Mouse (Mus musculus): ENCODE results near the gene Ephb1. TPM values are rescaled to one million over a fixed set of nuclear protein-coding genes. Genes with fewer than 3 reads are reported as not detected.

The Ephb1 gene
- under 1 TPM; 0.32 to 0.75 (median 0.51) TPM for total RNA-seq (2022)

DNA sequence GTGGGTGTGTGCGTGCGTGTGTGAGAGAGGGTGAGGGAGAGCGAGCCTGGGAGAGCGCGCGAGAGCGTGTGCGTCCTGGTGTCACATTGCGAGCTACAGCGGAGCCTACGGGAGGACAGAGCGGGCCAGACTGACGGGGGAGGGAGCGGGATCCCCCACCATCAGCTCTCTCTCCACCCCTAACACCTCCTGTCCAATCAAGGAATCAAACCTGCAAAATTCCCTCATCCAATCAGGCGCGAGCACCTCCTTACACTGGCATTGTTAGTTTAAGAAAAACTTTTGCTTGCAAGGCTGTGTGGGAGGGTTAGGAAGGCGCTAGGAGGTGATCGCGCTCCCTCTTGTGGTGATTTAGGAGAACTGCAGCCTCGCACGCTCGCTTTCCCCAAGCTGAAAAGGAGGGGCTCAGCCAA lies at the start of gene Ephb1:
TSS of gene Ephb1 (minus strand) at position 133 of the 413 bp plus-strand sequence.
- peak; percentile 54 to 58 for DNase-seq (ENCODE audit: low spot score in 2 of 2)

DNA sequence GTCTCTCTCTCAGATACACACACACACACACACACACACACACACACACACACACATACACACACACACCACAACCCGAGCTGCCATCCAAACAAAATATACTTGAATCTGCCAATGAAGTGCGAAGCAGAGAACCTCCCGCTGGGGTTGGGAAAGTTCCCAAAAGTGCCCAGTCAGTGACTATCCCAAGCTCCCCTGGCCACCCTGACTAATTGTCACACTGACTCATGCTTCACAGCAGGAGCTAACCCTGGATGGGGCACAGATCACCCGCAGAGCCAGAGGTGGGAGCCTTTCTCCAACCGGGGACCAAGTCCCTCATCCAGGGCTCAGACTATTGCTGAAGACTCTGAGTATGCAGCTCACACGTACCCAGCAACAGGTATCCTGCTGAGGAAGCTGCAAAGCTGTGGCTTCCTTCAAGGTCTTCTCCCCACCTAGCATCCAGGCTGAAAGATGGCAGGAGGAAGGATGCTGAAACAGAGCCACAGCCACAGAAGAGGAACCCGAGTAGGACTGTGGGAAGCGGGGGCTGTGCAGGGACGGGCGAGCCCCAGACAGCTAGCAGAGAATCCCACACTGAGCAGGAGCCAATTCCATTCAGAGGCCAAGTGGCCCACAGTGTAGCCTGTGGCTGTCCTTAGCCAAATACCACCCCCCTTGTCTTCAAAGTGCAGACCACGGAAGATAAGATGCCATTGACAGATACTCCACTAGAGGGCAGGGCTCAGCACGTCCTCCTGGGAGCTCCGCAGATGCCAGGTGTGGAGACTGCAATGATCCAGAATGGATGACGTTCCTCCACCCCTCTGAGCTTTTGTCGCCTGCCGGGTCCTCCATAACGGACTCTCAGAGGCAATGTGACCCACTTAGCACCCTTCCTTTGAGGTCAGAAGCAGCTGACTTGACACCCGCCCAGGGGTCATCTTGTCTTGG lies 48.9 kb upstream of the Ephb1 start:
- peak; percentile 55 to 65 for DNase-seq (ENCODE audit: low spot score in 2 of 2)

DNA sequence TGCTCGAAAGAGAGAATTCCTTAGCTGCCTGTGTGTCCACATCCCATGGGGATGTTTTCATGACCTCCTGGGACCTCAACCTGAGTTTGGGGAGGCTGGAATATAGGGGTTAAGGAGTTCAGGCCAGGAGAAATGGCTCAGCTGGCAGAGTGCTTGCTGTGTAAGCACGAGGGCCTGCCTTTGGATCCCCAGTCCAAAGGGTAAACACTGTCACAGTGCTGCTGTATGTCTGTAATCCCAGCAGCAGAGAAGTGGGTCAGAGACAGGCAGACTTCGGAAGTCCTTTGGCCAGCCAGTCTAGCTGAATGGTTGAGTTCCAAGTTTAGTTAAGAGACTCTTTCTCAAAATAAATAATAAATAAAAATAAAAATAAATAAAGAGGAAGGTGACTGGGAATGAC lies 48.2 kb upstream of the Ephb1 start:
- no peak for DNase-seq (ENCODE audit: low spot score in 2 of 2)

DNA sequence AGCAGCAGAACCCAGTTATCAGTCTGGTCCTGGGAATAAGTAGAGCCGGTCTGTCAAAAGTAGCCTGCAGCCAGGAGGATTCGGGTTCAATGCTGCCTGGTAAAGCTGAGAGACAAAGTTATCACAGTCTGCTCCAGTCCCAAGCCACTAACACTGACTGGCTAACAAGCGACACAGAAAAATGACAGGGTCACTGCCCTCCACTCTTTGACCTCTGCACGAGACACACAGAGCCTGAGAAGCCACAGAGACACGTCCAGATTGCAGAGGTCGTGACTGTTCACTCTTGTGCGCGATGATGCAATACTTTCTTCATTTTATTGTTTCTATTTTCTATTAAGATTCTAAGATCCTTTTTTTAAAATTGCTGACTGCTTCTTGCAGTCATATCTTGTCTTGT lies 33.8 kb upstream of the Ephb1 start:
- no peak for DNase-seq (ENCODE audit: low spot score in 2 of 2)

DNA sequence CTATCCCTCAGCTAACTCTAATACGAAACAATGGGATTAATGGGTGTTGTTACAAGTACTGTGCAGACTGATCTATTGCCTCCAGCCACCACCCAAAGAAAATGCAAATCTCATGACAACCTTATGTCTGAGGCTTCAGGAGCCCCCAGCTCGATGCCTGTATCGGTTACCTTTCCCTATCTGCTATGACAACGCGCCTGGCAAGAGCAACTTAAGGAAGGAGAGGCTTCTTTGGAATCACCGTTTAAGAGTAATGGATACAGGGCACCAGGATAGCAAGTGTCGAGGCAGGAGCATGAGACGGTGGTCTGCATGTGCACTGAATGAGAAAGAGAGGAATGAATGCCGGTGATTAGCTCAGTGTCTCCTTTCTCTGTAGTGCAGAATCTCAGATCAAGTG lies 32.3 kb upstream of the Ephb1 start:
- DNase-seq (ENCODE audit: low spot score in 2 of 2), result no peak

DNA sequence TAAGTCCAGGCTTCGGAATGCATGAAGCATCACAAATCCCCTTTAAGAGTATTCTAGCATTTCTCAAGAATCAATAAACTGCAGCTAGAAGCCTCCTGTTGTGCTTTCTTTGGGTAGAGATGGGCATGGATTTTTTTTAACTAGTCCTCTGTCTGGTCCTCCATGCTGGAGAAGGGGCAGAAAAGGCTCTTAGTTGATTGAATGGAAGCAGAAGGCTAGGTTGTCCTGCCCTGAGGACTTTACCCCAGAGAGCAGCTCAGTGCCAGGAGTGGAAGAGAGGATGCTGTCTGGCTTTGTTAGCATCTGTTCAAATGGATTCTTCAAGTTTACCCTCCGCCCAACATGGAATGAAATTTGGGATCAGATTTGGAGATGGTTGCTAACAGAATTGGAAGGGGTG lies 25.7 kb upstream of the Ephb1 start:
- no peak for DNase-seq (ENCODE audit: low spot score in 2 of 2)

DNA sequence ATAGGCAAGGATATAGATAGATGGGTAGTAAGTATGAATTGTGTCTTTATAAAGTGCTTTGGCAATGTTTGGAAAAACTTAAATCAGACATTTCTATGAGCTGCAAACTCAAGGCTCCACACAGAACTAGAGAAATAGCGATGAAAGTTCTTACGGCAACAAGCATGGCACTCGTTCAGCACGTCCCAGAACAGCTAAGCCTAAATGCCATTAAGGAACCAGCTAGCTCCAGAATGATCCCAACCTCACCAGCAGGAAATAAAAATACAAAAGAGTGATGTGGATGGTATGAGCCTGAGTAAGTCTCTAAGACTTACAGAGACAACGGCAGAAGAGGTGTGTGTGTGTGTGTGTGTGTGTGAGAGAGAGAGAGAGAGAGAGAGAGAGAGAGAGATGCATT lies 20.2 kb upstream of the Ephb1 start:
- DNase-seq (ENCODE audit: low spot score in 2 of 2), result no peak

DNA sequence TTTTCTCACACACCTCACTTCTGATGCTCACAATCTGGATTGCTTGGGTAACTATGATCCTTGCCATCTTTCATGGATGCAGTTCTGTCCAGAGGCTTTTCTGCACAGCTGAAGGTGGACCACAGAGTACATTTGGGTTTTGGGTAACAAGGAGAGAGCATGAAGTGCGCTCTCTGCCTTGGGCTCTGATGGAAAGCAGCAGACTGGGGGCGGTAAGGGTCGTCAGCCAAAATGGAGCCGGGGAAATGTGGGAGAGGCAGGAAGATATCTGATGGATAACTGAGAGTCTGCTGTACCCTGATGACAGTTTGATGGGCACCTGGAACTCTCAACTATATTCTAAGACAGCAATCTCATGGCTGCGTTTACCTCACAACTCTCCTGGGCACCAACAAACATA lies 19.4 kb upstream of the Ephb1 start:
- DNase-seq (ENCODE audit: low spot score in 2 of 2), result no peak

DNA sequence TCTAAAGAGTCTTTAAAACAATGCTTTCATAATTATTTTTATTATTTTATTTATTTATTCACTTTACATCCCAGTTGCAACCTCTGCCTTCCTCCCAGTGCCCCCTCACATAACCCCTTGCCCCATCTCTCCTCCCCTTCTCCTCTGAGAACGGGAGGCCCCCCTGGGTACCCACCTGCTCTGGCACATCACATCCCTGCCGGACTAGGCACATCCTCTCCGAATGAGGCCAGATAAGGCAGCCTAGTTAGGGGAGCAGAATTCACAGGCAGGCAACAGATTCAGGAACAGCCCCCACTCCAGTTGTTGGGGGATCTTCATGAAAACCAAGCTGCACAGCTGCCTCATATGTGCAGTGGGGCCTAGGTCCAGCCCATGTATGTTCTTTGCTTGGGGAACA lies 17.4 kb upstream of the Ephb1 start:
- no peak for DNase-seq (ENCODE audit: low spot score in 2 of 2)

DNA sequence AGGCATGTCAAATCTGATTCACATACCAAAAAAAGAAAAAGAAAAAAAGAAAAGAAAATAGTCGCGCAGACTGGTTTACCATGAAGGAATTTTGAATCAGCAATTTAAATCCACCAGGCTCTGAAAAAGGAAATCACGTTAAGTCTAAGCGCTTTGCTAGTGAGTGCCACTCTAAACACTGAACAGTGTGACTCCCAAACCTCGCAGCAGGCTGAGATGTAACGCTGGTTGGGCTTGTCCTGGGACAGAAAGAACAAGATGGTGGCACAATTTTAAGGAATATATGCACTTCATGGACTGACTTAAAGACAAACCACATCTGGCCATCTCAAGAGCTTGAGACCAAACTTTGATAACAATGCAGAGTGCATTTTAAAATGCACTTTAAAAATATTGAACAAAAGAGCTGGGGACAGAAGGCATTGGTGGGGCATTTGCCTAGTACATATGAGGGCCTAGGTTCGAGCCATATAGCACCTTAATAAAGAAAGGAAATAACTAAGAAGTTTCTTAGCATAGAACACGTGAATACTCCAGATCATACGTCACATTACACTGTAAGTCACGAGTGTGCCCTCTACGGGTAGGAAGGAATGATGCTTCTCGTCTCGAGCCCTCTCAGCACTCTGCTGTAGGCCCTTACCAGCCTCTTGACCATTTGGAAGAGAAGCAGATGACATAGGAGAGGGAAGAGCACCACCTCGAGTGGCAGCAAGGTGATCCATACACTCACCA lies 16.7 kb upstream of the Ephb1 start:
- no peak for DNase-seq (ENCODE audit: low spot score in 2 of 2)

DNA sequence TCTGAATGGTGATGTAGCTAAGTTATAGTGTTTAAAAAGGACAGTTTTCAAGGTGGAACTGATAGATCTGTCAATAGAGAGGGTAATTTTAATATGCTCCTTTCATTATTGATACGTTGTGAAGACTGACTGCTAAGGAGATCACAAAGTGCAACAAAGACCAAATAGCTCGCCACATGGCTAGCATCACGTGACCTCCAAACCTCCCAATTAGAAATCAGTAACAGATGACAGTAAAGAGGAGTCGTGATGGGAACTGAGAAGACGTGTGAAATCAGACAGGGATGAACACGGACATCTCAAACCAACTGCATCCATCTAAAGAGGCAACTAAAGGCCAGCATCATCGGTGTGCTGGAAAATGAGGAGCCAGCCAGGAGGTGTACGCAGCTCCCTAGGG lies 15.6 kb upstream of the Ephb1 start:
- DNase-seq (ENCODE audit: low spot score in 2 of 2), result no peak

DNA sequence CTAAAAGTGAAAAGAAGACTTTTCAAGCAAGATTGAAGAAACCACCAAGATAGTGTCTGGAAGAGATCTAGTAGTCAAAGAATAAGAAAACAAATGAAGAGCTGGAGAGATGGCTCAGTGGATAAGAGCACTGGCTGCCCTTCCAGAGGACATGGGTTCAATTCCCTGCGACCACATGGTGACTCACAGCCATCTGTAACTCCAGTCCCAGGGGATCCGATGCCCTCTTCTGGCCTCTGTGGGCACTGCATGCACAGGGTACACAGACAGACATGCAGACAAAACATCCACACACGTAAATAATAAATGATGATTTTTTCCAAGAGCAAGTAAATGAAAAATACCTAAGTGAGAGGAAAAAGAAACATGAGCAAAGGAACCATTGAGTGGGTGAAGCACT lies 14.6 kb upstream of the Ephb1 start:
- DNase-seq (ENCODE audit: low spot score in 2 of 2), result no peak

DNA sequence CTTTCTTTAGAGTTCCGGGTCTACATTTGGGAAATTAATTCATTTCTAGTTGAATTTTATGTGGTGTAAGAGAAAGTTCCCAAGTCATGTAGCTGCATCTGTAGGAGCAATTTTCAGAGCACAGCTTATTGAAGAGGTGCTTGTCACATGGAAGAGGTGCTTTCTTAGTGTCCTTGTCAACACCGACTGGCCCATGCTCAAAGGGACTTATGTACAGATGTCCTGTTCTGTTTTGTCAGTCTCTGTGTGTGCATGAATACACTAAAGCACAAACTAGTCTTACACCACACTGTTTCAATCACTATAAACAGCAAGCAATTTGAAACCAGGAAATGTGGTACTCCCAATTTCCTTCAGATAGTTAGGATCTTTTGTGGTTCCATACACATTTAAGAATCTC lies 13.3 kb upstream of the Ephb1 start:
- DNase-seq (ENCODE audit: low spot score in 2 of 2), result no peak

DNA sequence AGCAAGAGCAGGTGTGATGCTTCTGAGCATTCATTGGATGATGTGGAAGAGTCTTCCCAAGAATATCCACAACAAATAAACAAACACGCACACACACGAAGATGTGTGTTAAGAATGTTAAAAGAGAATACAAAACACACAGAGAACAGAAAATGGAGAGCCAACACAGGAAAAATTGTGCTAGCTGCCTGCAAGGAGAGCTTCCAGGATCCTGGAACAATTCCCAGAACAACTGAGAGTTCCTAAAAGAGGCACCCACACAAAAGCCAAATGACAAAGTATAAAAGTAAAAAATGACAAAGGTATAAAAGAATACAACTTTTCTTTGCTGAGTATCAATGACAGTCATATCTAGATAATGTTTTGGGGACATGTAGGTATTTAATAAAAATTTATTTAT lies 11.0 kb upstream of the Ephb1 start:
- DNase-seq (ENCODE audit: low spot score in 2 of 2), result no peak

DNA sequence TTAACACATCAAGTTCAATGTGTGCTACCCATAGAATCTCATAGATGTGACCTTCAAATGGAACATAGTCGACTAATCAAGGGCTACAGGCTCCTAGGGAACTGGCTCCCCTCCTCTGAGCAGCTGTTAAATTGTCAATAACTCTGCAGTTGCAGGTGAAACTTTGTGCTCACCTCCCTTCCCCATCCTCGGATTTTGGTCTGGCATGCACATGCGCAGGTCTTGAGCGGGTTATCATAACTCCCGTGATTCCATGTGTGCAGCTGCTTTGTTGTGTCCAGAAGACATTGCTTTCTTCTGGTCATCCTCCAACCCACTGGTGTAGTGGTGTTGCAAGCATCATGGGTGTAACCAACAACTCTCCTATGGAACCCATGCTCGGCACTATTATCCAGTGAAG lies 4.8 kb upstream of the Ephb1 start:
- no peak for DNase-seq (ENCODE audit: low spot score in 2 of 2)

DNA sequence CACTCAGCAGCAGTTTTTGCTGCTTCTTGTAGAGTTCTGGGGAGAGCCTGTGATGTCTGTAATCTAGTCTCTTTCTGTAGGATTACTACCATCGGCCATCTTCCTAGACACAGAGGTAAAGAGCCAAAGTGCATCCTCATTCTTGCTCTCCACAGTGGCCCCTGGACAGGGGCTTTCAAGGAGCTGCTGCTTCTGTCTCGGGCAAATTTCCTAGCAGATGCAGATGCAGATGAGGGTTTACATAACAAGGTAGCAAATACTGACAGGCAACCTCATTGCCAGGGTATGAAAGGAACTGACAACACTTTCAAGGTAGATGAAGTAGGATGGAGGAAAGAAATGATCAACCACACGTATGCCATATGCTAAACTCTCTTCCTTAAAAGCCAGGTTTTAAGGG lies 4.2 kb upstream of the Ephb1 start:
- DNase-seq (ENCODE audit: low spot score in 2 of 2), result no peak

DNA sequence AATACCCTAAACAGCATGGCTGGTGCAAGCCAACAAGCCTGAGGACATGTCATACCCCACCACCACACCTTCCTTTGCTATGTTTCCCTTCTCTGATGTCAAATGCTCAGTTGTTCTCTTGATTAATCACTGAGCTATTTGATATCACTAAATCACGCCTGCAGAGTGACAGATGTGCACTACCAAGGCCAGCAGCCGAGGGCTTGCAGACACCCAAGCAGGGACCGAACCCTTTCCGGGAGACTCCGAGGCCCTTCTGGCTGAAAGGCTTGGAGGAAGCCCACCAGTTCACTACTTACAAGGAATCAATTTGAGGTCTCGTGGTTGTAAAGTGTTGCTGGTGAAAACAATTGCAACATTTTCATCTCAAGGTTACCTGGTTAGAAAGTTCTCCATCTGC lies 3.5 kb upstream of the Ephb1 start:
- DNase-seq (ENCODE audit: low spot score in 2 of 2), result no peak

DNA sequence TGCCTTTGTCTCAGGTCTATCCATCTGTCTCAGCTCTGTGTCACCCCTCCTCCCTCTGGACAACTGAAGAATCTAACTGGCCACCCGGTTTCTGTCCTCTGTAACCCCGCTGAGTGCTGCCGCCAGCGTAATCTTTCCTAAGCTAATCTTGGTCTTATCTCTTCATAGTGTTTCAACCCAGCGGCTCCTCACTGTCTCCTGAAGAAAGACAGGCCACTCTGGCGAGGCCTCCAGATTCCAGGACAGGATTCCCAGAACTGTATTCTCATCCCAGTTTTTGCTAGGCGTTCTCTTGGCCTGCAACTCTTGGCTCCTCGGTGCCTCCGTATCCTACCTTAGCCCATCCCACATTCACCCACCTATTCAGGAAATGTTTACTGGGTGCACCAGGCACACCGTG lies 2.0 kb upstream of the Ephb1 start:
- DNase-seq (ENCODE audit: low spot score in 2 of 2), result no peak

DNA sequence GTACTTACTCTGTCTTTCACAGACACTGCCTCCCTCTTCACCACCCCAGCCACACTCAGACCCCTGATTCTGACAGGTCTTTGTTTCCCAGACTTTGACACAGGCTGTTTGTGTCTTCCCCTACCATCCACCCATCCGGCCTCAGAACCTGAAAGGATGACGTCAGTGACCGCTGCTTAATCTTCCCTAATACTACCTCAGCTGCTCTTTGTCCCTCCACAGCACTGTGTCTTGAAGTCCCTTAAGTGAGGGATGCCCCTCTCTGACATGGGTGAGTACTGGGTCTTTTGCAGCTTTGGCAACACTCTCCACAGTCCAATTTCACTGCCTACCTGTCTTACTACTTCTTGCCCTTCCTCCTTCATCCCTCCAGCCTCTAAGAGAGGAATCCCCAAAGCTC lies 1.2 kb upstream of the Ephb1 start:
- no peak for DNase-seq (ENCODE audit: low spot score in 2 of 2)

DNA sequence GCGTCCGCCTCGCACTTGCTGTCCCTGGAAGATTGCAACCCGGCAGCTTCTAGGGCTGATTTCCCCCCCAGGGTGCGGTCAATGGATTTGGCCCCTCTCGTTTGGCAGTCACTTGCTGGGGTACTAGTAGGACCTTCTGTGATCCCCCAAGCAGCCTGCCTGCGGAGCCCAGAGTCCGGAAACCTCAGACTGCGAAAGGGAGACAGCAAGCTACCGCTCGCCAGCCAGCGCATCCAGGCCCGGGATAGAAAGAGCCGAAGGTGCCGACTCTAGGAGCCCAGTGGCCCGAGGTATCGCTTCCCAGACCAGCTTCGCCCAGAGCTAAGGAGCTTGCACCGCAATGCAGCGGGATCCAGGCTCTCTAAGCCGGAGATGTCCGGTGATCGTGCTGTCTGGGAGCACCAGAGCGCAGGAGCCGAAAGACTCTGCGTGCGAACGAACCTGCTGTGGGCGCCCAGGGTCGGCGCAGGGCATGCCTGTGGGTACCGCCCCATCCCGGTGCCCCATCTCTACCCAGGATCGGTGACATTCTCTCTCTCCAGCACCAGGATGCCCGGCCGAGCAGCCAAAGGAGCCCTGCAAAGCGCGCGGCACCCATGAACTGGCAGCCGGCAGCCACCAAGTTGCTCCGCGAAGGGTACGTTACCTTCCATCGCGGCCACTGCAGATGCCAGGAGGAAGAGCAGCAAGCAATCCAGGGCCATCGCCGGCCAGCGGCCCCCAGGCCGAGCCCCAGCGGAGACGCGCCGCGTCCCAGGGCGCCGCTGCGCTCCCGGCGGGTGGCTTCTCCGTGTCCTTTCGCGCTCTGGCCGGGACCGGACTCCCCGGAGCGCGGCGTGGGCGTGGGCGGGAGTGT lies 629 bp downstream of the Ephb1 start:
- no peak for DNase-seq (ENCODE audit: low spot score in 2 of 2)

DNA sequence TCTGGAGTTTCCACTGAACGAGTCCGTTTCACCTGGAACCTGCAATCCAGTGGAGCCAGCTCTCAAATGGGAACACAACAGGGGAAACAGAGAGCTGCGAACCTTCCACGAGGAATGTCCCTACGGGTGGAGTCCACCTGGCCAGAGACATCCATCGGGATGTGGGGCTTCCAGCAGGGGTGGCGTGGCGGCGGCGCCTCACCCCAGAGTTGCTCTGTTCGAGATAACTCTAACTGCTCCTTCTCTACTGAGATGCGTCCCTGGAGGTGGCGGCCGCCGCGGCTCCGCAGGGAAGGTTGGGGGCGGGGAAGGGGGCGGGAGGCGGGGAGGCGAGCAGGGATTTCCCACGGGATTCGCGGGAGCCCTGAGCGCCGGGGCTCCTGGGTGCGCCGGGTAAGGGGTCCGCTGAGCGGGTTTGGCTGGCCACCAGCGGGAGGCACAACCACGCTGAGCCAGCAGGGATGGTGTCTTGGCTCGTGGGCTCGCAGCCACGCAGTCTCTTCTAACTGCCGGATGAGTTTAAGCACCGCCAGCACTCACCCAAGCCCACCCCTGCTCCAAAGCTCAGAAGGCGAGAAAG lies 1.3 kb downstream of the Ephb1 start:
- no peak for DNase-seq (ENCODE audit: low spot score in 2 of 2)
